Mouse (Mus musculus): Measurements from ENCODE around the gene Cep57l1. TPM values are rescaled to one million over a fixed set of nuclear protein-coding genes. Genes with fewer than 3 reads are reported as not detected.

Cep57l1 gene
- polyA plus RNA-seq, 1 experiment from 2014 or later = 19.9 TPM

- no peaks in the 10 kb centered on the region for H3K9me3 ChIP-seq (ENCODE audit: control insufficient read depth, low read length)
- ATAC-seq (ENCODE audit: insufficient number of reproducible peaks, insufficient read depth, low FRiP score, low read depth) = no peak
- H3K9ac ChIP-seq (ENCODE audit: low read length) = no peak overlapping the region
- H3K4me1 ChIP-seq (ENCODE audit: control insufficient read depth in 2 of 2, insufficient read depth in 2 of 2, low read length in 2 of 2) = peaks cover 2 to 10% of the 10 kb centered on the region in 2 experiments; a peak in 2 of 4 replicates
- no peaks in the 10 kb centered on the region for H3K27me3 ChIP-seq (ENCODE audit: control insufficient read depth, insufficient read depth, low read length)
- no peak overlapping the region for H3K4me2 ChIP-seq (ENCODE audit: low read length)
- H3K4me3 ChIP-seq (ENCODE audit: control insufficient read depth in 1 of 2, insufficient read depth in 1 of 2, low read depth in 1 of 2, low read length in 2 of 2) = no peak overlapping the region
- no peak overlapping the region for H3K27ac ChIP-seq (replicated peaks in 1 of 2; ENCODE audit: control insufficient read depth in 1 of 2, insufficient read depth in 1 of 2, low read depth in 2 of 2, low read length in 2 of 2)
- no peaks in the 10 kb centered on the region for H3K36me3 ChIP-seq (ENCODE audit: control insufficient read depth, insufficient read depth, low read length)
- 85% methylated on average over 6 of the region's 6 CpGs for WGBS
These were observed 133.7 kb downstream of the Cep57l1 start for GRCm38 (mm10) chr10:41675842-41676571.

GRCm38 (mm10) chr10:41675243-41675642 is 134.4 kb downstream of the Cep57l1 start:
- no peak overlapping the region for H3K4me2 ChIP-seq (ENCODE audit: low read length)
- H3K36me3 ChIP-seq (ENCODE audit: control insufficient read depth, insufficient read depth, low read length) = no peaks in the 10 kb centered on the region
- H3K27me3 ChIP-seq (ENCODE audit: control insufficient read depth, insufficient read depth, low read length) = no peaks in the 10 kb centered on the region
- H3K27ac ChIP-seq (replicated peaks in 1 of 2; ENCODE audit: control insufficient read depth in 1 of 2, insufficient read depth in 1 of 2, low read depth in 2 of 2, low read length in 2 of 2) = no peak overlapping the region
- H3K9me3 ChIP-seq (ENCODE audit: control insufficient read depth, low read length) = no peaks in the 10 kb centered on the region
- no peak overlapping the region for H3K4me3 ChIP-seq (ENCODE audit: control insufficient read depth in 1 of 2, insufficient read depth in 1 of 2, low read depth in 1 of 2, low read length in 2 of 2)
- WGBS = 53% methylated on average over 6 of the region's 6 CpGs
- no peak overlapping the region for H3K9ac ChIP-seq (ENCODE audit: low read length)
- no peak for ATAC-seq (ENCODE audit: insufficient number of reproducible peaks, insufficient read depth, low FRiP score, low read depth)
- peaks cover 2 to 10% of the 10 kb centered on the region in 2 experiments; a peak in 2 of 4 replicates for H3K4me1 ChIP-seq (ENCODE audit: control insufficient read depth in 2 of 2, insufficient read depth in 2 of 2, low read length in 2 of 2)

- Histone ChIP-seq H3K4me2 (ENCODE audit: low read length) (no peak overlapping the region), H3K4me1 (ENCODE audit: control insufficient read depth in 2 of 2, insufficient read depth in 2 of 2, low read length in 2 of 2) (peaks cover 2 to 10% of the 10 kb centered on the region in 2 experiments; a peak in 2 of 4 replicates), H3K36me3 (ENCODE audit: control insufficient read depth, insufficient read depth, low read length) (no peaks in the 10 kb centered on the region), H3K4me3 (ENCODE audit: control insufficient read depth in 1 of 2, insufficient read depth in 1 of 2, low read depth in 1 of 2, low read length in 2 of 2) (no peak overlapping the region), H3K27ac (replicated peaks in 1 of 2; ENCODE audit: control insufficient read depth in 1 of 2, insufficient read depth in 1 of 2, low read depth in 2 of 2, low read length in 2 of 2) (no peak overlapping the region), H3K9me3 (ENCODE audit: control insufficient read depth, low read length) (no peaks in the 10 kb centered on the region), H3K9ac (ENCODE audit: low read length) (no peak overlapping the region), H3K27me3 (ENCODE audit: control insufficient read depth, insufficient read depth, low read length) (no peaks in the 10 kb centered on the region)
- no peak for ATAC-seq (ENCODE audit: insufficient number of reproducible peaks, insufficient read depth, low FRiP score, low read depth)
- WGBS = 74% methylated on average over 3 of the region's 3 CpGs
These were observed 135.3 kb downstream of the Cep57l1 start for GRCm38 (mm10) chr10:41674362-41674761.

GRCm38 (mm10) chr10:41670196-41670595 is 139.5 kb downstream of the Cep57l1 start:
- no peaks in the 10 kb centered on the region for H3K9me3 ChIP-seq (ENCODE audit: control insufficient read depth, low read length)
- no peaks in the 10 kb centered on the region for H3K4me1 ChIP-seq (ENCODE audit: control insufficient read depth in 2 of 2, insufficient read depth in 2 of 2, low read length in 2 of 2)
- WGBS = 69% methylated on average over 5 of the region's 5 CpGs
- no peak overlapping the region for H3K4me3 ChIP-seq (ENCODE audit: control insufficient read depth in 1 of 2, insufficient read depth in 1 of 2, low read depth in 1 of 2, low read length in 2 of 2)
- H3K4me2 ChIP-seq (ENCODE audit: low read length) = no peak overlapping the region
- H3K9ac ChIP-seq (ENCODE audit: low read length) = no peak overlapping the region
- H3K27ac ChIP-seq (replicated peaks in 1 of 2; ENCODE audit: control insufficient read depth in 1 of 2, insufficient read depth in 1 of 2, low read depth in 2 of 2, low read length in 2 of 2) = no peak overlapping the region
- no peaks in the 10 kb centered on the region for H3K27me3 ChIP-seq (ENCODE audit: control insufficient read depth, insufficient read depth, low read length)
- no peak for ATAC-seq (ENCODE audit: insufficient number of reproducible peaks, insufficient read depth, low FRiP score, low read depth)
- no peaks in the 10 kb centered on the region for H3K36me3 ChIP-seq (ENCODE audit: control insufficient read depth, insufficient read depth, low read length)

Small RNA genes within 50 kb of the gene (microRNA-seq; reads per million reads assigned to microRNA genes)
- gene Mir3473b = not detected

Other genes with a start within 250 kb of the Cep57l1 start
- 0.20 and 0.46 TPM in 2 replicates for gene Ccdc162, start 93.2 kb downstream of the Cep57l1 start, polyA plus RNA-seq (2014; fragmentation: Nextera tagmentation; extraction: Ambion mirVana)
- 36.1 and 37.5 TPM in 2 replicates for gene Sesn1, start 64 bp upstream of the Cep57l1 start, polyA plus RNA-seq (2014; fragmentation: Nextera tagmentation; extraction: Ambion mirVana)
- gene Armc2, start 208.6 kb upstream of the Cep57l1 start, polyA plus RNA-seq (2014; fragmentation: Nextera tagmentation; extraction: Ambion mirVana) = 1.4 and 2.2 TPM in 2 replicates

Measured in heart, embryonic 14.5 days (tissue).